In genomic region chr11:72032091-72032490, GRCm38 (mm10) we compare ENCODE assay signal across 30 mouse cellular contexts. TPM values are rescaled to one million over a fixed set of nuclear protein-coding genes. Genes with fewer than 3 reads are reported as not detected.
"Had no signal": no experiment of that assay in that cellular context is flagged by ENCODE, and none has a peak within 500 bp of the region (broad histone marks: within the 10 kb centered on the region; RNA-seq: fewer than 3 reads in every experiment).

No protein-coding gene starts in this region.

- H3K36me3 ChIP-seq: embryonic facial prominence, embryonic 10.5 days; embryonic facial prominence, embryonic 12.5 days; embryonic facial prominence, embryonic 13.5 days; embryonic facial prominence, embryonic 15.5 days; forebrain, embryonic 10.5 days; forebrain, embryonic 12.5 days; forebrain, embryonic 15.5 days had no signal

- H3K27me3 ChIP-seq: forebrain, embryonic 15.5 days had no signal

- H3K4me3 ChIP-seq: embryonic facial prominence, embryonic 10.5 days; embryonic facial prominence, embryonic 12.5 days; embryonic facial prominence, embryonic 13.5 days; embryonic facial prominence, embryonic 15.5 days; erythroblast, embryonic 14.5 days; forebrain, embryonic 10.5 days; forebrain, embryonic 12.5 days; forebrain, embryonic 13.5 days; forebrain, embryonic 15.5 days; gastrocnemius, adult 2 months had no signal

- H3K4me2 ChIP-seq: embryonic facial prominence, embryonic 12.5 days; embryonic facial prominence, embryonic 13.5 days; embryonic facial prominence, embryonic 15.5 days; forebrain, embryonic 12.5 days; forebrain, embryonic 13.5 days; forebrain, embryonic 15.5 days had no signal

- DNase-seq: cerebellum, adult 2 months; cerebellum, adult 8-10 months; cerebellum, adult 9-10 months; cerebellum, adult 9-11 months; cerebellum, postnatal 10 days; cerebellum, postnatal 14 days; cerebellum, postnatal 25 days; cerebellum, postnatal 36 days; embryo, embryonic 11 days; forebrain, postnatal 0 days; gastrocnemius, adult 2 months; gastrocnemius, postnatal 10 days; gastrocnemius, postnatal 14 days; gastrocnemius, postnatal 25 days; gastrocnemius, postnatal 36 days; heart, adult 11 months; heart, adult 18-20 months had no signal

- ATAC-seq: forebrain, embryonic 13.5 days; forebrain, embryonic 14.5 days; forebrain, embryonic 15.5 days; forebrain, embryonic 16.5 days; forebrain, postnatal 0 days had no signal

RNA-seq across cellular contexts. Expression of gene Aipl1, which starts 5.2 kb away (rescaled TPM):
- total RNA-seq: gastrocnemius, adult 18-20 months; gastrocnemius, adult 2 months; gastrocnemius, adult 8-10 months; gastrocnemius, postnatal 25 days; gastrocnemius, postnatal 36 days; heart, adult 18-20 months had no signal

RNA-seq across cellular contexts. Expression of gene Pimreg, which starts 9.7 kb away (rescaled TPM):
- total RNA-seq: gastrocnemius, adult 18-20 months; gastrocnemius, adult 2 months; gastrocnemius, adult 8-10 months had no signal
